Mouse (Mus musculus): ENCODE data around the gene Arid3a.

GRCm38 (mm10) chr10:79997034-79997760 is 70.4 kb downstream of the Arid3a start:
- no peak for TF ChIP-seq MAFK (IDR thresholded peaks at IDR 0.05; ENCODE audit: borderline replicate concordance, low read depth, low read length)
- TF ChIP-seq TAL1 (IDR thresholded peaks at IDR 0.05; ENCODE audit: low read length) = no peak
- TF ChIP-seq CTCF (IDR thresholded peaks at IDR 0.05 in 2 of 3, conservative IDR thresholded peaks at IDR 0.05 in 1 of 3; ENCODE audit: control insufficient read depth in 1 of 3, insufficient read depth in 1 of 3, low read depth in 2 of 3, low read length in 3 of 3, poor library complexity in 1 of 3, severe bottlenecking in 1 of 3) = no peak
- TF ChIP-seq ELF1 (IDR thresholded peaks at IDR 0.05; ENCODE audit: low read depth, low read length) = no peak
- TF ChIP-seq ZKSCAN1 (IDR thresholded peaks at IDR 0.05; ENCODE audit: low read depth, low read length) = no peak
